Mouse (Mus musculus) embryonic facial prominence, embryonic 13.5 days (tissue): ENCODE data around the gene Orai2. TPM values are rescaled to one million over a fixed set of nuclear protein-coding genes. Genes with fewer than 3 reads are reported as not detected.
"Not testable (repeated sequence)": the region's sequence is repeated elsewhere in the genome, so short reads cannot be mapped to it uniquely, and the experiment has no call there.

Experiments
- ATAC-seq: fragments of 200-750 bp; cut with Nextera tagmentation; 2 replicates; pipeline ENCODE4 v1.8.0; 2017; ENCODE audit warnings: low read depth; ENCODE audit not compliant: insufficient number of reproducible peaks, insufficient read depth, low FRiP score, low TSS enrichment
- H3K27ac ChIP-seq: fragments of 300-500 bp; sonication (generic); 2 replicates; pipeline ENCODE4 v1.5.1; 2015; ENCODE audit warnings: moderate library complexity, mild to moderate bottlenecking, inconsistent platforms
- H3K27me3 ChIP-seq: fragments of 300-500 bp; sonication (generic); 2 replicates; pipeline ENCODE4 v1.6.1; 2015; ENCODE audit warnings: mild to moderate bottlenecking, inconsistent platforms
- H3K36me3 ChIP-seq: fragments of 300-500 bp; sonication (generic); 2 replicates; pipeline ENCODE4 v1.6.1; 2015; ENCODE audit warnings: mild to moderate bottlenecking, inconsistent platforms
- H3K4me1 ChIP-seq: fragments of 300-500 bp; sonication (generic); 2 replicates; pipeline ENCODE4 v1.6.1; 2015; ENCODE audit warnings: inconsistent platforms
- H3K4me2 ChIP-seq: fragments of 300-500 bp; sonication (generic); 2 replicates; pipeline ENCODE4 v1.6.1; 2015; ENCODE audit warnings: moderate library complexity, mild to moderate bottlenecking, inconsistent platforms
- H3K4me3 ChIP-seq: fragments of 300-500 bp; sonication (generic); 2 replicates; pipeline ENCODE4 v1.5.1; 2015; ENCODE audit warnings: mild to moderate bottlenecking, inconsistent platforms
- H3K9ac ChIP-seq: fragments of 300-500 bp; sonication (generic); 2 replicates; pipeline ENCODE4 v1.6.1; 2015; ENCODE audit warnings: mild to moderate bottlenecking, inconsistent platforms
- H3K9me3 ChIP-seq: fragments of 300-500 bp; sonication (generic); 2 replicates; pipeline ENCODE4 v1.6.1; 2016; ENCODE audit warnings: inconsistent platforms
- WGBS: fragments of 180-500 bp; shearing (Covaris S2); methylation state at CpG from one replicate; pipeline ENCODE4 v1.1.7; 2015; ENCODE audit warnings: mixed read lengths; 5-methylcytosine and 5-hydroxymethylcytosine counted together
- polyA plus RNA-seq: library from polyadenylated mRNA; unstranded; fragments of >200 nt; fragmentation: Nextera tagmentation; extraction: Ambion mirVana; gene quantifications from 2 replicates; pipeline ENCODE4 v1.2.1, GENCODE M21; 2015

Orai2 gene
- polyA plus RNA-seq, 1 experiment from 2014 or later, result 13.3 TPM

DNA sequence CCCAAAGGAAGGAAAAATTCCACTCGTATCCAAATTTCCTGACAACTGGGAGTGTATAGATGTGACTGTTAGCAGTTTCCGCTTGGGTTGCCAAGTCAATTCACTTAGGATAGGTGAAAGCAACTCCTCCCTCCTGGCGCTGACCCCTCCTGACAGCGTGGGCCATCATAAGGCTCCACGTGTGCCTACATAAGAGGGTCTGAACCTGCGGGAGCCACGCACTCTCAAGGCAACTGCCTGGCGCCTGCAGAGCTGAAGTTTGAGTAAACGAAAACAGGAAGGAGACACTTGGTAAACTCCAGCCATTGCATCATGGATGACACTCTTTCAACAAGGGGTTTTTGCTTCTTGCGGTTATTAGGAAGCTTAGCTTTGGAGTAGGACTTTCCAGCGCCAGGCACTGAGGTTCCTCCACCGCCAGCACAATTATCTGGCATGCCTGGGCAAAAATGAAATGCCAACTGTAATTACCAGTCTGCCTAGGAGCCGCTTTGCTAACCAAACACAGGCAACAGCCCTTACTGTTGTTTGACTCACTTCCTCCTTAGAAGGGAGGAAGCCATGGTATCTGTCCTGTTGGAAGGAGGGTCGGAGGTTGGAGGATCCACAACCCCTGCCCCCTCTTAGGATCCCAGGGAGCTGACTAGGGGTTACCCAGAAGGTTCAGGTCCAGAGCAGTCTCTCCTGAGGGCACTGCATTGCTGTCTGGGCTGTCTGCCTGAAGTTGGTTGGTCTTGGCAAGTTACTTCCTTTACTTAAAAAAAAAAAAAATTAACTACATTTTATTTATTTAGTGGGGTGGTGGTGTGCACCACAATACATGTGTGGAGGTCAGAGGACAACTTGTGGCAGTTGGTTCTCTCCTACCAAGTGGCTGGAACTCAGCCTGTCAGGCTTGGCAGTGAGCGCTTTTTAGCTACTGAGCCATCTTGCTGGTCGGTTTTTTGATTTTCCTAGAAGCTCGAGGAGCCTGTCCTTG lies 1.1 kb upstream of the Orai2 start:
- Histone ChIP-seq H3K4me1 (peaks cover 24% of the 10 kb centered on the region), H3K4me3 (peak overlapping the region; percentile 62), H3K4me2 (peak overlapping the region; percentile 92), H3K27ac (peak overlapping the region; percentile 75), H3K36me3 (peaks cover 12% of the 10 kb centered on the region), H3K27me3 (no peaks in the 10 kb centered on the region), H3K9ac (peak overlapping the region; percentile 81), H3K9me3 (no peaks in the 10 kb centered on the region)
- 30% methylated on average over 17 of the region's 17 CpGs for WGBS
- no peak for ATAC-seq

DNA sequence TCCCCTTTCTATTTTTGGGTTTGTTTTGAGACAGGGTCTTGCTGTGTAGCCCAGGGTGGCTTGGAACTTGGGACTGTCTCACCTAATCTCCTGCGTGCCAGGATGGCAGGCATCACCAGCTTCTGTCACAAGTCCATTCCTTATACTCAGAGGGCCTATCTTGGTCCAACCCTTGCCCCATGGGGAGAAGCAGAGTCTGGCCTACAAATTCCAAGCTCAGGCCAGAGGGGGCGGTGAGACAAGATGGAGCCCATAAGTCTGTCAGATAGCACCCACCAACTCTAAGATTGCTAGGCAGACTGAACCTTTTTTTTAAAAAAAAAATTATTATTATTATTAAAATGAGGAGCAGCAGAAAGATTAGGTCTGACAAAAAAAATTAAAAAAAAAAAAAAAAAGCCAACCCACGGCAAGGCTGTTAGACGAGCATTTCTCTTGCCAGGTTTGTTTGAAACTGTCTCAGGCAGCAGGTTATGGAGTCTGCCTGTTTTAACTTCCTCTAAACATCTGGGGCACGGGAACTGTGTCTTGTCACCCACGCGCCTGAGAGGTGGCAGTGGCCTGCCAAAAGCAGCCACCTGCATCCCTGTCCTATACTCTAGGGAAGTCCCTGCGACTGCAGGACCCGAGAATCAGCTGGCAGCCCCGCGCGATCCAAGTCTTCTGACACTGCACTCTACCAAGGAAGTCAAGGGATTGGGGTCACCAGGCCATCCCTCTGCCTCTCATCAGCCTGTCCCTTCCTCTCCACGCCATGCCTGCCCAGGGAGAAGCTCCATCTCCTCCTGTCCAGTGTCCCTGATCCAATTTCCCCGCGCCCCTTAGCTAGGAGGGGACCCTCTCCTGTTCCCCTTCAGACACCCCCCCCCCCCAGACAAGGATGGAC lies 644 bp downstream of the Orai2 start:
- H3K9me3 ChIP-seq, result no peaks in the 10 kb centered on the region
- H3K27me3 ChIP-seq, result no peaks in the 10 kb centered on the region
- peaks cover 12% of the 10 kb centered on the region for H3K36me3 ChIP-seq
- H3K27ac ChIP-seq, result 0 out of 2 replicates have a peak overlapping the region, but pooled peaks have one; percentile 75
- peak; percentile 7; the same call in 1 of the 2 replicates for ATAC-seq
- peak overlapping the region; percentile 62 for H3K4me3 ChIP-seq
- H3K4me1 ChIP-seq, result peaks cover 24% of the 10 kb centered on the region
- H3K4me2 ChIP-seq, result peak overlapping the region; percentile 92
- 11% methylated on average over 15 of the region's 15 CpGs for WGBS
- peak overlapping the region; percentile 81 for H3K9ac ChIP-seq

DNA sequence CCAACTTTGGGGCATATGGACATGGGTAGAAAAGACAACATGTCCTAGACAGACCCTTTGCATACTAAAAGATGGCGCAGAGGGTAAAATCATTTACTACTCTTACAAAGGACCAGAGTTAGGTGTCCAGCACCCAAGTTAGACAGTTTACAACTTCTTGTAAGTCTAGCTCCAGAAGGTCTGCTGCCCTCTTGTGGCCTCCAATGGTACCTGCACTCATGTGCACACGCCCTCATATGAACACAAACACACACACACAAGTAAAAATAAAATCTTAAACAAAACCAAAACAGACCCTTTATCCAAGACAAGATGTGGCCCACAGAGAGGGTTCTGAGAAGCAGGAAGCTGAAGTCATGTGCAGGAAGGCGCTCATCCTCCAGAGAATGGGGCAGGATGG lies 2.4 kb downstream of the Orai2 start:
- Histone ChIP-seq H3K4me1 (peaks cover 16% of the 10 kb centered on the region), H3K36me3 (peaks cover 12% of the 10 kb centered on the region), H3K27ac (no peak overlapping the region), H3K9me3 (no peaks in the 10 kb centered on the region), H3K4me3 (no peak overlapping the region), H3K4me2 (no peak overlapping the region), H3K9ac (no peak overlapping the region), H3K27me3 (no peaks in the 10 kb centered on the region)
- ATAC-seq, result no peak
- 94% methylated on average over 3 of the region's 3 CpGs for WGBS

DNA sequence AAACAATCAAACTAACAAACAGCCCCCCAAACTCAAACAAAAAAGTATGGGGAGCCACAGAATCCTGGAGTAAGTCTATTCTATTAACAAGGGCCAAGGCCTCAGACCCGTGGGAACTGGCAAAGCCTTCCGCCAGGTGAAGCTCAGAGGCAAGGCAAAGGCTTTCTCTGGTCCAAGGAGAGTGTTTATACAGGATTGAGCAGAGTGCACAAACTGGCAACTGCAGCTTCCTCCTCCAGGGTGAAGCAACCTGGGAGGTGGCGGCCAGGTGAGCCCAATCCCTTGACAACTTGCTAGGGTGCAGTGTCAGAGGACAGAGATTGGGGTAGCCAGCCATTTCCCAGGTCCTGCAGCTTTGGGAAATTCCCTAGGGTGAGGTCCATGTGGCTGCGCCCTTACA lies 3.2 kb downstream of the Orai2 start:
- ATAC-seq, result no peak
- Histone ChIP-seq H3K4me3 (no peak overlapping the region), H3K36me3 (peaks cover 12% of the 10 kb centered on the region), H3K9me3 (no peaks in the 10 kb centered on the region), H3K27ac (no peak overlapping the region), H3K9ac (no peak overlapping the region), H3K4me1 (peaks cover 16% of the 10 kb centered on the region), H3K27me3 (no peaks in the 10 kb centered on the region), H3K4me2 (no peak overlapping the region)
- 93% methylated on average over 4 of the region's 4 CpGs for WGBS

DNA sequence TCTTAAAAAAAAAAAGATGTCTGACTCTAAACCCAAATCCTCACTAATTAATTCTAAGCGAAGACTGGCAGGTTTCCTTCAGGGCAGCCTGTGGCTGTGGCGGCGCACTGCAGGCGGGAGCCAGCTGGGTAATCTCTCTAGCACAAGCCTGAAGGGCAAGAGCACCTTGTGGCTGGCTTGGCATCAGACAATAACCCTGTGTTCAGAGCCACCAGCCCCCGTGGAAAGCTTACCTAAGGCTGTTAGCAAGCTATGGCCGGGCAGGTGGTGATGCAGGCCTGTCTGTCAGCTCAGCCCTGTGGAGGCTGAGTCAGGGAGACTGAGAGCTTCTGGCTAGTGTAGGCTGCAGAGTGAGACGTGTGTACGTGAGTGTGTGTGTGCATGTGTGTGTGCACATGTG lies 5.3 kb downstream of the Orai2 start:
- no peak overlapping the region for H3K27ac ChIP-seq
- no peak overlapping the region for H3K9ac ChIP-seq
- H3K4me3 ChIP-seq, result no peak overlapping the region
- H3K9me3 ChIP-seq, result no peaks in the 10 kb centered on the region
- 68% methylated on average over 8 of the region's 8 CpGs for WGBS
- H3K36me3 ChIP-seq, result peaks cover 21% of the 10 kb centered on the region
- H3K4me2 ChIP-seq, result no peak overlapping the region
- peaks cover 4% of the 10 kb centered on the region; the same call in 1 of the 2 replicates for H3K4me1 ChIP-seq
- H3K27me3 ChIP-seq, result no peaks in the 10 kb centered on the region
- no peak for ATAC-seq

DNA sequence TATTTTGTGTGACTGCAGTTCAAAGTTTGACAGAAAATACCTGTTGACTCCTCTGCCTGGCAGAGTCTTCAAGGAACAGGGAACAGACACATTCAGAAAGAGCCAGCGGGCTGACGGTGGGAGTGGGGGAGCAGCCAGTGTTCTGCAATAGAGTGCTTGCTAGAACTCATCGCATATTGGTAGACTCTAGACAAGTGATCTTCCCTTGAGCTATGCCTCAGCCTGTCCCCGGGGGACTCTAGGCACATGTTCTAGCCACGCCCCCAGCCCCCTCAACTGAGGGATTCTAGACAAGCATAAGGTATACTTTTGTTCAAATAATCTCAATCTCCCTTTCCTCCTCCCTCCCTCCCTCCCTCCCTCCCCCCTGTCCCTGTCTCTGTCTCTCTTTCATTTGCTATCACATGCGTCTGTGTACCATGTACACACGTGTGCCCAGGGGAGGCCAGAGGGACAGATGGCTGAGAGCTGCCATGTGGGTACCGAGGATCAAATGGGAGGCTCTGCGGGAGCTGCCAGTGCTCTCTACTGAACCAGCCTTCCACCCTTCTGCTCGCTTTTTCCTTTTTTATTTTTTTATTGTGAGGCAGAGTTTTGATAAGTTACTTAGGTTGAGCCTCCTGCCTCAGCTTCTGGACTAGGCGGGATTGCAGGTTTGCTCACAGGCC lies 6.6 kb downstream of the Orai2 start:
- no peaks in the 10 kb centered on the region for H3K27me3 ChIP-seq
- no peaks in the 10 kb centered on the region for H3K4me1 ChIP-seq
- H3K4me2 ChIP-seq, result no peak overlapping the region
- ATAC-seq, result no peak
- no peak overlapping the region for H3K9ac ChIP-seq
- H3K36me3 ChIP-seq, result peaks cover 23% of the 10 kb centered on the region
- no peaks in the 10 kb centered on the region for H3K9me3 ChIP-seq
- no peak overlapping the region for H3K4me3 ChIP-seq
- H3K27ac ChIP-seq, result no peak overlapping the region
- WGBS, result 82% methylated on average over 11 of the region's 11 CpGs

DNA sequence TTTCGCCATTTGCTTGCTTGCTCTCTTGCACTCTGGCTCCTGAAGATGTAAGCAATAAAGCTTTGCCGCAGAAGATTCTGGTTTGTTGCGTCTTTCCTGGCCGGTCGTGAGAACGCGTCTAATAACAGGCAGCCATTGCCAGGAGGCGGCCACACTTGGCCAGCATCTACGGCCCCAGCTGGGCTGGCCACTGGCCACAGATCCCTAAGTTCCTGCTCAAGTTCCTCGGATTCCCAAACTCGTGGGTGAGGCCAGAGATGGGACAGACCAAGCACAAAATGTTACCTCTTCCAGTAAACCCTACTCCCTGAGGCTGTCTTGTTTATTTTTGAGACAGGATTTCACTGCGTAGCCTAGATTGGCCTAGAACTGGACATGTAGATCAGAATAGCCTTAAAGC lies 10.4 kb downstream of the Orai2 start:
- H3K9me3 ChIP-seq, H3K27ac ChIP-seq, H3K4me2 ChIP-seq, H3K4me3 ChIP-seq, H3K9ac ChIP-seq, H3K4me1 ChIP-seq, H3K27me3 ChIP-seq, ATAC-seq: not testable (repeated sequence)
- 90% methylated on average over 11 of the region's 12 CpGs for WGBS
- peaks cover 11% of the 10 kb centered on the region; the same call in 1 of the 2 replicates for H3K36me3 ChIP-seq

DNA sequence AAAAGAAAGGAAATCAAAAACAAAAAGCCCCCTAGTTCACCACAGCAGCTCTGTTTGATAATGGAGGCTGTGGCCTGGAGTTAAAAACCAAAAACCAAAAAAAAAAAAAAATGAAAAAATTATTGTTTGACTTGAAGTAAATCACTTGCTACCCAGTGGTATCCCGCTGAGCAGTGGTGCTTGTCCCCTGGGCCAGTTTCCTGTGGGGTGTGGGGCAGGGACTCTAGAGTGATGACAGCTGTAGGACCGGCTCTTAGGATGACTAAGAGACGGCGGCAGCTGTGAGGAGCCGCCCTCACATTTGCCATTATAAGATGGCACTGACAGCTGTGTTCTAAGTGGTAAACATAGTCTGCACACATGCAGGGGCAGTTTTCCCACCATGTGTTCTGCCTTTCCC lies 15.1 kb downstream of the Orai2 start:
- Histone ChIP-seq H3K4me2 (no peak overlapping the region), H3K9me3 (no peaks in the 10 kb centered on the region), H3K27ac (no peak overlapping the region), H3K9ac (no peak overlapping the region), H3K36me3 (peaks cover 4% of the 10 kb centered on the region; the same call in 1 of the 2 replicates), H3K4me1 (no peaks in the 10 kb centered on the region), H3K27me3 (no peaks in the 10 kb centered on the region), H3K4me3 (no peak overlapping the region)
- 79% methylated on average over 5 of the region's 5 CpGs for WGBS
- no peak for ATAC-seq

DNA sequence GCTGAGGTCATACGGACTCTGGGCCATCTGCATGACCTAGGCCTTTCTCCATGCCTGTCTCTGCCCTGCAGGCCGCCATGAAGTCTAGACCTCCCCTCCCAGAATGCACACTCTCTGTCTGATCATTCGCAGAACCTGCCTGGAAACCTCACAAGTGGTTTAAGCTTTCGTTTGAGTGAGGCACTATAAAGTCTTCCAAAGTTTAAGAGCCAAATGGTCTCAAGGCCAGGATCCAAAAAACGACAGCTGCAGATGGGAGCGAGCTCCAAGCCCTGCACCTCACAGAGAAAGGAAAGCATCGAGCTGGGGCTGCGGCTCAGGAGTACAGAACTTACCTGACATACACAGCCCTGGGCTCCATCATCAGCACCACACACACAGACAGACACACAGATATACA lies 18.1 kb downstream of the Orai2 start:
- ATAC-seq, result no peak
- Histone ChIP-seq H3K4me2 (no peak overlapping the region), H3K9ac (no peak overlapping the region), H3K36me3 (no peaks in the 10 kb centered on the region), H3K27me3 (no peaks in the 10 kb centered on the region), H3K27ac (no peak overlapping the region), H3K9me3 (no peaks in the 10 kb centered on the region), H3K4me1 (no peaks in the 10 kb centered on the region), H3K4me3 (no peak overlapping the region)
- WGBS, result 81% methylated on average over 8 of the region's 8 CpGs

DNA sequence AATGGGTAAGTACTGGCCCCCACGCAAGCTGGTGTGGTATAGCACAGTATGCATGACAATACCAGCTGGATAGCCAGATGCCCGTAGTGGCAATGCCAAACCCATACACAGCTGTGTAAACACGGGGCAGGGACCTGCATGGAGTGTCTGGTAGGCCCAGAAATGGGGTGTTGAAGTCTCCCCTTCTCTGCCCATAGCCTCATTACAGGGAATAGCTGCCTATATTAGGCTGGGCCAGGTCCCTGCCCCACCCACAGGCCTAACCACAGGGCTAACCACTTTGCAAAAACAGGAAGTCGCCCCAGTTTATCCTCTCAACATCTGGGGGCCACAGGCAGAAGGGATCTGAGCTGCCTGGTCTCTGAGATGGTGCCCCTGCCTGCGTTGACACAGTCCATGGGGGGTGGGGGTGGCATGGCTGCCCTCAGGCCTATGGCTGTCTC lies 21.4 kb downstream of the Orai2 start:
- H3K9ac ChIP-seq, H3K27ac ChIP-seq, H3K4me3 ChIP-seq, ATAC-seq, H3K4me1 ChIP-seq, H3K36me3 ChIP-seq, H3K27me3 ChIP-seq, H3K4me2 ChIP-seq, H3K9me3 ChIP-seq: not testable (repeated sequence)
- WGBS, result 75% methylated on average over 5 of the region's 5 CpGs

DNA sequence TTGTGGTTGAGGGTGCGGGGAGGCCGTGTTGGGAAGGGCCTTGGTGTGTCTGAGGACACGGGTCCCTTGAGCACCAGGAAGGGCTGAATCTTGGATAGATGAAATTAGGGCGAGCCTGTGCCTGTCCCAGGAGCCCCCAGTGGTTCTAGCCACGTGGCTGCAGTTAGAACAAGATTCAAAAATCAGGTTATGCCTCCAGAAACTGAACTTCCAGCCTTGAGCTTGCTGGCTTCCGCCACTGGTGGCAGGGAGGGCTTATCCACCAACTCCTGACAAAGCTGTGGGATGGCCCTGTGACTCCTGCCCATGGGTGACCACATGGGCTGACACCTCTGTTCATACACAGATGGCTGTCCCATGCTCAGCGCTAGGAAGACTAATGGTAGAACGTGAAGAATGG lies 22.8 kb downstream of the Orai2 start:
- no peak overlapping the region for H3K4me2 ChIP-seq
- no peak overlapping the region for H3K4me3 ChIP-seq
- H3K36me3 ChIP-seq, result peaks cover 1% of the 10 kb centered on the region
- H3K9ac ChIP-seq, result no peak overlapping the region
- H3K27me3 ChIP-seq, result no peaks in the 10 kb centered on the region
- no peaks in the 10 kb centered on the region for H3K4me1 ChIP-seq
- ATAC-seq, result no peak
- no peaks in the 10 kb centered on the region; the same call in 1 of the 2 replicates for H3K9me3 ChIP-seq
- 67% methylated on average over 8 of the region's 8 CpGs for WGBS
- no peak overlapping the region for H3K27ac ChIP-seq
